Mouse (Mus musculus): Measurements from ENCODE around the gene Drp2. TPM values are rescaled to one million over a fixed set of nuclear protein-coding genes. Genes with fewer than 3 reads are reported as not detected.

Drp2 gene
- 0.24 and 0.75 TPM in 2 replicates for polyA plus RNA-seq (2012; rRNA removed)

- Histone ChIP-seq H3K4me1 (ENCODE audit: control insufficient read depth, insufficient read depth, low read length) (no peaks in the 10 kb centered on the region), H3K4me3 (replicated peaks; ENCODE audit: extremely low read depth, low read depth, low read length) (peak within 1 kb of the TSS; percentile 38)
- peak; percentile 3 for DNase-seq
- TF ChIP-seq POLR2A (IDR thresholded peaks at IDR 0.05; ENCODE audit: borderline replicate concordance, extremely low read depth, low read depth, low read length) (no peak), CTCF (IDR thresholded peaks at IDR 0.05; ENCODE audit: insufficient read depth, low read length) (no peak)
- WGBS: 37% methylated on average over 15 of the region's 15 CpGs
Observed at GRCm38 (mm10) chrX:134403863-134404583, at the start of gene Drp2. TSS of gene Drp2 (plus strand) at chrX:134404551.

GRCm38 (mm10) chrX:134359336-134359735 is 45.0 kb upstream of the Drp2 start:
- peak; percentile 64 for DNase-seq
- no peaks in the 10 kb centered on the region for H3K4me1 ChIP-seq (ENCODE audit: control insufficient read depth, insufficient read depth, low read length)
- TF ChIP-seq POLR2A (IDR thresholded peaks at IDR 0.05; ENCODE audit: borderline replicate concordance, extremely low read depth, low read depth, low read length) (no peak), CTCF (IDR thresholded peaks at IDR 0.05; ENCODE audit: insufficient read depth, low read length) (no peak)
- H3K4me3 ChIP-seq (replicated peaks; ENCODE audit: extremely low read depth, low read depth, low read length): no peak overlapping the region
- WGBS: 65% methylated on average over 4 of the region's 4 CpGs

- TF ChIP-seq POLR2A (IDR thresholded peaks at IDR 0.05; ENCODE audit: borderline replicate concordance, extremely low read depth, low read depth, low read length) (no peak), CTCF (IDR thresholded peaks at IDR 0.05; ENCODE audit: insufficient read depth, low read length) (no peak)
- DNase-seq: no peak
- no peaks in the 10 kb centered on the region for H3K4me1 ChIP-seq (ENCODE audit: control insufficient read depth, insufficient read depth, low read length)
- 82% methylated on average over 4 of the region's 4 CpGs for WGBS
- no peak overlapping the region for H3K4me3 ChIP-seq (replicated peaks; ENCODE audit: extremely low read depth, low read depth, low read length)
Observed at GRCm38 (mm10) chrX:134362156-134362555, 42.2 kb upstream of the Drp2 start.

- WGBS: 68% methylated on average over 1 of the region's 1 CpGs
- DNase-seq: no peak
- H3K4me1 ChIP-seq (ENCODE audit: control insufficient read depth, insufficient read depth, low read length): no peaks in the 10 kb centered on the region
- no peak overlapping the region for H3K4me3 ChIP-seq (replicated peaks; ENCODE audit: extremely low read depth, low read depth, low read length)
- TF ChIP-seq CTCF (IDR thresholded peaks at IDR 0.05; ENCODE audit: insufficient read depth, low read length) (no peak), POLR2A (IDR thresholded peaks at IDR 0.05; ENCODE audit: borderline replicate concordance, extremely low read depth, low read depth, low read length) (no peak)
Observed at GRCm38 (mm10) chrX:134365421-134365820, 38.9 kb upstream of the Drp2 start.

- 79% methylated on average over 3 of the region's 3 CpGs for WGBS
Observed at GRCm38 (mm10) chrX:134366547-134366946, 37.8 kb upstream of the Drp2 start.

GRCm38 (mm10) chrX:134371279-134371678 is 33.1 kb upstream of the Drp2 start:
- no peak for DNase-seq
- Histone ChIP-seq H3K4me1 (ENCODE audit: control insufficient read depth, insufficient read depth, low read length) (no peaks in the 10 kb centered on the region), H3K4me3 (replicated peaks; ENCODE audit: extremely low read depth, low read depth, low read length) (no peak overlapping the region)
- TF ChIP-seq CTCF (IDR thresholded peaks at IDR 0.05; ENCODE audit: insufficient read depth, low read length) (no peak), POLR2A (IDR thresholded peaks at IDR 0.05; ENCODE audit: borderline replicate concordance, extremely low read depth, low read depth, low read length) (no peak)
- 10% methylated on average over 2 of the region's 2 CpGs for WGBS

More at GRCm38 (mm10) chrX:134366547-134366946, 37.8 kb upstream of the Drp2 start:
- Histone ChIP-seq H3K4me3 (replicated peaks; ENCODE audit: extremely low read depth, low read depth, low read length) (no peak overlapping the region), H3K4me1 (ENCODE audit: control insufficient read depth, insufficient read depth, low read length) (no peaks in the 10 kb centered on the region)
- no peak for DNase-seq
- TF ChIP-seq POLR2A (IDR thresholded peaks at IDR 0.05; ENCODE audit: borderline replicate concordance, extremely low read depth, low read depth, low read length) (no peak), CTCF (IDR thresholded peaks at IDR 0.05; ENCODE audit: insufficient read depth, low read length) (no peak)

- H3K4me1 ChIP-seq (ENCODE audit: control insufficient read depth, insufficient read depth, low read length): no peaks in the 10 kb centered on the region
- no peak for DNase-seq
- H3K4me3 ChIP-seq (replicated peaks; ENCODE audit: extremely low read depth, low read depth, low read length): no peak overlapping the region
- TF ChIP-seq POLR2A (IDR thresholded peaks at IDR 0.05; ENCODE audit: borderline replicate concordance, extremely low read depth, low read depth, low read length) (no peak), CTCF (IDR thresholded peaks at IDR 0.05; ENCODE audit: insufficient read depth, low read length) (no peak)
- 57% methylated on average over 1 of the region's 1 CpGs for WGBS
Observed at GRCm38 (mm10) chrX:134374190-134374589, 30.2 kb upstream of the Drp2 start.

- WGBS: 74% methylated on average over 6 of the region's 6 CpGs
- TF ChIP-seq CTCF (IDR thresholded peaks at IDR 0.05; ENCODE audit: insufficient read depth, low read length) (no peak), POLR2A (IDR thresholded peaks at IDR 0.05; ENCODE audit: borderline replicate concordance, extremely low read depth, low read depth, low read length) (no peak)
- Histone ChIP-seq H3K4me1 (ENCODE audit: control insufficient read depth, insufficient read depth, low read length) (no peaks in the 10 kb centered on the region), H3K4me3 (replicated peaks; ENCODE audit: extremely low read depth, low read depth, low read length) (no peak overlapping the region)
- no peak for DNase-seq
Observed at GRCm38 (mm10) chrX:134384896-134385295, 19.5 kb upstream of the Drp2 start.

- Histone ChIP-seq H3K4me1 (ENCODE audit: control insufficient read depth, insufficient read depth, low read length) (no peaks in the 10 kb centered on the region), H3K4me3 (replicated peaks; ENCODE audit: extremely low read depth, low read depth, low read length) (no peak overlapping the region)
- no peak for DNase-seq
- 61% methylated on average over 2 of the region's 2 CpGs for WGBS
- TF ChIP-seq POLR2A (IDR thresholded peaks at IDR 0.05; ENCODE audit: borderline replicate concordance, extremely low read depth, low read depth, low read length) (no peak), CTCF (IDR thresholded peaks at IDR 0.05; ENCODE audit: insufficient read depth, low read length) (no peak)
Observed at GRCm38 (mm10) chrX:134398972-134399371, 5.4 kb upstream of the Drp2 start.

GRCm38 (mm10) chrX:134404584-134404955 is 219 bp downstream of the Drp2 start:
- DNase-seq: no peak
- 43% methylated on average over 13 of the region's 14 CpGs for whole genome bisulfite sequencing
- H3K4me3 ChIP-seq (replicated peaks; ENCODE audit: extremely low read depth, low read depth, low read length): peak overlapping the region; percentile 38

More at GRCm38 (mm10) chrX:134404584-134404955, 219 bp downstream of the Drp2 start:
- no peaks in the 10 kb centered on the region for H3K4me1 ChIP-seq (ENCODE audit: control insufficient read depth, insufficient read depth, low read length)
- TF ChIP-seq CTCF (IDR thresholded peaks at IDR 0.05; ENCODE audit: insufficient read depth, low read length): no peak
- no peak for TF ChIP-seq POLR2A (IDR thresholded peaks at IDR 0.05; ENCODE audit: borderline replicate concordance, extremely low read depth, low read depth, low read length)

Data from lung, adult 2 months (tissue).